12 mouse cellular contexts compared by ENCODE assay signal in genomic region chr16:63412656-63413055, GRCm38 (mm10).
"Had no signal": no experiment of that assay in that cellular context is flagged by ENCODE, and none has a peak within 500 bp of the region (broad histone marks: within the 10 kb centered on the region; RNA-seq: fewer than 3 reads in every experiment).

No protein-coding gene starts in this region.

- DNase-seq: retina, postnatal 1 day; right cerebral cortex, adult 18-20 months; right cerebral cortex, postnatal 14 days; right cerebral cortex, postnatal 25 days; right cerebral cortex, postnatal 4 days; spleen, adult 18-20 months; thymus, adult 18-20 months; thymus, adult 2 months; thymus, postnatal 14 days; thymus, postnatal 25 days; thymus, postnatal 36 days; thymus, postnatal 4 days had no signal
